Mouse (Mus musculus) c-Kit-negative CD71-positive TER-119-positive erythroid progenitor cells, embryonic 14.5 days (primary cell): ENCODE measurements at regions not wholly inside any gene's neighbourhood (a gene's known extent, or its start where the extent isn't known, plus 50 kb on each side); places are given as distances from the start of the nearest gene placed in this dataset.
"Not testable (repeated sequence)": the region's sequence is repeated elsewhere in the genome, so short reads cannot be mapped to it uniquely, and the experiment has no call there.

Experiments
- DNase-seq: peaks from one replicate; pipeline ENCODE4 v3.0.0-alpha.2; 2013; ENCODE audit warnings: low read depth, low spot score

GRCm38 (mm10) chr7:58310096-58310495, 345.9 kb upstream of the Atp10a start:
- DNase-seq = no peak

GRCm38 (mm10) chr7:58322381-58322780, 333.6 kb upstream of the Atp10a start:
- DNase-seq = no peak

GRCm38 (mm10) chr7:58367384-58367783, 288.6 kb upstream of the Atp10a start:
- DNase-seq = no peak

GRCm38 (mm10) chr7:58383401-58383800, 272.6 kb upstream of the Atp10a start:
- DNase-seq = no peak

- no peak for DNase-seq
These were observed 267.6 kb upstream of the Atp10a start for GRCm38 (mm10) chr7:58388326-58388725.

- no peak for DNase-seq
These were observed 263.4 kb upstream of the Atp10a start for GRCm38 (mm10) chr7:58392391-58393115.

- no peak for DNase-seq
These were observed 258.0 kb upstream of the Atp10a start for GRCm38 (mm10) chr7:58397992-58398391.

- DNase-seq = no peak
These were observed 257.3 kb upstream of the Atp10a start for GRCm38 (mm10) chr7:58398558-58399144.

- DNase-seq = peak; percentile 39
These were observed 256.8 kb upstream of the Atp10a start for GRCm38 (mm10) chr7:58399145-58399604.

GRCm38 (mm10) chr7:58399651-58400050, 256.3 kb upstream of the Atp10a start:
- DNase-seq = no peak

- no peak for DNase-seq
These were observed 255.4 kb upstream of the Atp10a start for GRCm38 (mm10) chr7:58400594-58400993.

GRCm38 (mm10) chr7:58436888-58437625, 218.9 kb upstream of the Atp10a start:
- no peak for DNase-seq

GRCm38 (mm10) chr7:58442535-58443184, 213.3 kb upstream of the Atp10a start:
- DNase-seq = no peak

GRCm38 (mm10) chr7:58443297-58443696, 212.7 kb upstream of the Atp10a start:
- no peak for DNase-seq

GRCm38 (mm10) chr7:58445781-58446180, 210.2 kb upstream of the Atp10a start:
- no peak for DNase-seq

- DNase-seq = no peak
These were observed 209.7 kb upstream of the Atp10a start for GRCm38 (mm10) chr7:58446261-58446660.

- DNase-seq = no peak
These were observed 207.2 kb upstream of the Atp10a start for GRCm38 (mm10) chr7:58448727-58449126.

GRCm38 (mm10) chr7:58451981-58452380, 204.0 kb upstream of the Atp10a start:
- no peak for DNase-seq

GRCm38 (mm10) chr7:58458146-58458545, 197.8 kb upstream of the Atp10a start:
- DNase-seq = not testable (repeated sequence)

- DNase-seq = no peak
These were observed 195.0 kb upstream of the Atp10a start for GRCm38 (mm10) chr7:58460939-58461338.

GRCm38 (mm10) chr7:58473150-58473549, 182.8 kb upstream of the Atp10a start:
- DNase-seq = no peak

- no peak for DNase-seq
These were observed 180.8 kb upstream of the Atp10a start for GRCm38 (mm10) chr7:58475139-58475538.
